Mouse (Mus musculus): ENCODE measurements at regions not wholly inside any gene's neighbourhood (a gene's known extent, or its start where the extent isn't known, plus 50 kb on each side); places are given as distances from the start of the nearest gene placed in this dataset.

DNA sequence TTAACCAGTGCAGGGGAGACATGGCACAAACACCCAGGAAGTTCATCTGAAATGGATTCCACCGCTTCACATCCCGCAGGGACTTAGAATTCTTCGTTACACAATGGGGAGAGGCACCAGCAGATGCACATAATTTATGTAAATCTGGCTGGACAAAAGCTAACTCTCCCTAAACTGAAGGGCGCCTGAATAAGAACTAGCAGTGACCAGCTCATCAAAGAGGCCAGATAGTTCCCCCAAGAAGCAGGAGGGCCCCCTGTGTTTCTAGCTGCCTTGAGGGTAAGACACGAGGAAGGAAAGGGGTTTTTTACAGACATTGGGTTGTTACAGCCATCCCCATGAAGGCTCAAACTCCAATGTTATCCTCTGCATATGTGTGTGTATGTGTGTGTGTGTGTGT lies 123.8 kb upstream of the Hs6st1 start:
- TF ChIP-seq POLR2A (IDR thresholded peaks at IDR 0.05; ENCODE audit: extremely low read depth, insufficient read depth, low read length) (no peak), CTCF (IDR thresholded peaks at IDR 0.05; ENCODE audit: extremely low read depth, insufficient read depth, low read length) (no peak)
- Histone ChIP-seq H3K4me1 (ENCODE audit: control insufficient read depth, insufficient read depth, low read length) (no peaks in the 10 kb centered on the region), H3K27ac (ENCODE audit: insufficient read depth, low read length) (no peak overlapping the region), H3K4me3 (ENCODE audit: insufficient read depth, low read length) (no peak overlapping the region)

DNA sequence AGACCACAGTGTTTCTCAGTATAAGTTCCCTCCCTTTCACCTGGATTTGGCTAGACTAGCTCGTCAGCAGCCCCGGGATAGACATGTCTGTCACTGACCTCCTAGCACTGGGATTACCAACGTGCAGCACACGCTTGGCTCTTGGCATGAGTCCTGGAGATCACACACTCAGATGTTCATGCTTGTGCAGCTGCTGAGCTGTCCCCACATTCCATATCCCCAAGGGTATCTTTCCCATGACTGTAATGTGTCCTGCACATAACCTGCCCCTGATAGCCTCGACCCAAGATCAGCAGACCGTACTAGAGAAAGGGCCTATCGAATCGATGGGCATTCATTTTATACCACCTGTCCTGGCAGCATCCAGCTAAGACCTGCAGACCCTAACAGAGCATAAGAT lies 123.4 kb upstream of the Hs6st1 start:
- Histone ChIP-seq H3K27ac (ENCODE audit: insufficient read depth, low read length) (no peak overlapping the region), H3K4me3 (ENCODE audit: insufficient read depth, low read length) (no peak overlapping the region), H3K4me1 (ENCODE audit: control insufficient read depth, insufficient read depth, low read length) (no peaks in the 10 kb centered on the region)
- TF ChIP-seq POLR2A (IDR thresholded peaks at IDR 0.05; ENCODE audit: extremely low read depth, insufficient read depth, low read length) = no peak
- TF ChIP-seq CTCF (IDR thresholded peaks at IDR 0.05; ENCODE audit: extremely low read depth, insufficient read depth, low read length) = no peak

DNA sequence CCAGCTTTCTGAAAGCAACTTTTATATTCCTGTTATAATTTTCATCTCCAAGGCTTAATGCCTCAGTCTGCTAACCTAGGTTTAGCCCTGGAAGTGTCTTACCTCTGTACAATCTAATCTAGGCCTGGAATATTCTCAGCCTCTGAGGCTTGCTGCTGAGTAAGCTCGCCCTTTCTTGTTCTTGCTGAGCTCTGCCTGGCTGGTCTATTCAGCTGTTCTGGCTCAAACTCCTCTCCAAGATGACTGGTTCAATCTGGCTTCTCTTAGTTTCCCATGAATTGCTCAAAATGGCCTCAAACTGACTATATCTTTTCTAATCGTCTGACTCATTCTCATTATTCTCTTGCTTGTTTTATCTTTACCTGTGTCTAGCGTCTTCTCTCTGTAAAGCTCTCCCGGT lies 122.6 kb upstream of the Hs6st1 start:
- Histone ChIP-seq H3K4me1 (ENCODE audit: control insufficient read depth, insufficient read depth, low read length) (no peaks in the 10 kb centered on the region), H3K4me3 (ENCODE audit: insufficient read depth, low read length) (no peak overlapping the region), H3K27ac (ENCODE audit: insufficient read depth, low read length) (no peak overlapping the region)
- TF ChIP-seq POLR2A (IDR thresholded peaks at IDR 0.05; ENCODE audit: extremely low read depth, insufficient read depth, low read length) = no peak
- TF ChIP-seq CTCF (IDR thresholded peaks at IDR 0.05; ENCODE audit: extremely low read depth, insufficient read depth, low read length) = no peak

DNA sequence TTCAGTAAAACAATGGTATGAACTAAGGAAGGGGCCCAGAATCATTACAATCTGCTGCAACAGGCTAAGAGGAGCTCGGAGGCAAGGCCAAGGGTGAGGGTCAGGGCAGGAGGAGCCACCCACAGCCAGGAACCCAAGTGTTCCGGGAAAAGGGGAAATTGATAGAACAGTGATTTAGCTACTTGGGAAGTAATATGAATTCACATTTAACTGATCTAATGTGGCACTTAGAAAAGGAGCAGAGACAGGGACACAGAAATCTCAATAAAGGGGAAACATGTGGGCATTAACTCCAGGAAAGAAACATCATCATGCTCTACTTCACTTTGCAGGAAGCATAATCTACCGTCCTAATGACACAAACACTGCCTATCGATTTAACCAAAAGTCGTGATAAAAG lies 120.1 kb upstream of the Hs6st1 start:
- H3K27ac ChIP-seq (ENCODE audit: insufficient read depth, low read length) = no peak overlapping the region
- no peak overlapping the region for H3K4me3 ChIP-seq (ENCODE audit: insufficient read depth, low read length)
- no peak for TF ChIP-seq CTCF (IDR thresholded peaks at IDR 0.05; ENCODE audit: extremely low read depth, insufficient read depth, low read length)
- no peak for TF ChIP-seq POLR2A (IDR thresholded peaks at IDR 0.05; ENCODE audit: extremely low read depth, insufficient read depth, low read length)
- H3K4me1 ChIP-seq (ENCODE audit: control insufficient read depth, insufficient read depth, low read length) = no peaks in the 10 kb centered on the region

DNA sequence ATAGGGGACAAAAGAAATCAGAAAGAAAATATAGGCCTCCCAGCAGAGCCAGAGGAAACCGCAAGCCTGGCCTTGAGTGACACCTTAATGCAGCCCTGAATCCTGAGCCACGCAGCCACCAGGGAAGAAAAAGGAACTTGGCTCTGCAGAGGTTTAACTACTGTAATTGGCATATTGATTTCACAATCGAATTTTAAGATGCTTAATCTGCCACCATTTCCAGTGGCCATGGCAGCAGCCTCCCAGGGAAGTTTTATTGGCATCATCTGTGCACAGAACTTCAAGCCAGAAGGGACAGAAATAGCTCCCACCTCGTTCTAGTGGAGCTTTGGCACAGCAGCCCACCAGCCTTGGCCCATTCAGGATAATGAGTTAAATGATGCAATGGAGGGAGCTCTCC lies 117.1 kb upstream of the Hs6st1 start:
- H3K4me3 ChIP-seq (ENCODE audit: insufficient read depth, low read length) = no peak overlapping the region
- no peaks in the 10 kb centered on the region for H3K4me1 ChIP-seq (ENCODE audit: control insufficient read depth, insufficient read depth, low read length)
- no peak for TF ChIP-seq CTCF (IDR thresholded peaks at IDR 0.05; ENCODE audit: extremely low read depth, insufficient read depth, low read length)
- TF ChIP-seq POLR2A (IDR thresholded peaks at IDR 0.05; ENCODE audit: extremely low read depth, insufficient read depth, low read length) = no peak
- H3K27ac ChIP-seq (ENCODE audit: insufficient read depth, low read length) = no peak overlapping the region

DNA sequence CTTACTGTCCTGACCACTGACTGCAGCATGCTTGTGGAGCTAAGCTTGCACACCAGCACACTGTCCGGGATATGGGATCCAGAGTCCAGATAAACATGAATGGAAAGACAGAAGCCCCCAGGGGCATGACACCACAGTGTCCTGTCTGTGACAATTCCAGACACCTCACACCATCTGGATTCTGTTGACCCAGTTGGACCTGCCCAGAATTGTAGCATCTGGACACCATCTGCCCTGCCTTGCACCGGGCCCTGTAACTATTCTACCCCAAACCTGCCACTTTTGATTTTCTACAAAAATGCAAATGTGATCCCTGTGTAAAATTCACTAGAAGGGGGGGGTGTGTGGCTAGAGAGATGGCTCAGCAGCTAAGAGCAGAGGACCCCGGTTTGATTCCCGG lies 114.5 kb upstream of the Hs6st1 start:
- TF ChIP-seq CTCF (IDR thresholded peaks at IDR 0.05; ENCODE audit: extremely low read depth, insufficient read depth, low read length) = no peak
- no peak for TF ChIP-seq POLR2A (IDR thresholded peaks at IDR 0.05; ENCODE audit: extremely low read depth, insufficient read depth, low read length)
- H3K4me3 ChIP-seq (ENCODE audit: insufficient read depth, low read length) = no peak overlapping the region
- no peak overlapping the region for H3K27ac ChIP-seq (ENCODE audit: insufficient read depth, low read length)
- H3K4me1 ChIP-seq (ENCODE audit: control insufficient read depth, insufficient read depth, low read length) = no peaks in the 10 kb centered on the region

DNA sequence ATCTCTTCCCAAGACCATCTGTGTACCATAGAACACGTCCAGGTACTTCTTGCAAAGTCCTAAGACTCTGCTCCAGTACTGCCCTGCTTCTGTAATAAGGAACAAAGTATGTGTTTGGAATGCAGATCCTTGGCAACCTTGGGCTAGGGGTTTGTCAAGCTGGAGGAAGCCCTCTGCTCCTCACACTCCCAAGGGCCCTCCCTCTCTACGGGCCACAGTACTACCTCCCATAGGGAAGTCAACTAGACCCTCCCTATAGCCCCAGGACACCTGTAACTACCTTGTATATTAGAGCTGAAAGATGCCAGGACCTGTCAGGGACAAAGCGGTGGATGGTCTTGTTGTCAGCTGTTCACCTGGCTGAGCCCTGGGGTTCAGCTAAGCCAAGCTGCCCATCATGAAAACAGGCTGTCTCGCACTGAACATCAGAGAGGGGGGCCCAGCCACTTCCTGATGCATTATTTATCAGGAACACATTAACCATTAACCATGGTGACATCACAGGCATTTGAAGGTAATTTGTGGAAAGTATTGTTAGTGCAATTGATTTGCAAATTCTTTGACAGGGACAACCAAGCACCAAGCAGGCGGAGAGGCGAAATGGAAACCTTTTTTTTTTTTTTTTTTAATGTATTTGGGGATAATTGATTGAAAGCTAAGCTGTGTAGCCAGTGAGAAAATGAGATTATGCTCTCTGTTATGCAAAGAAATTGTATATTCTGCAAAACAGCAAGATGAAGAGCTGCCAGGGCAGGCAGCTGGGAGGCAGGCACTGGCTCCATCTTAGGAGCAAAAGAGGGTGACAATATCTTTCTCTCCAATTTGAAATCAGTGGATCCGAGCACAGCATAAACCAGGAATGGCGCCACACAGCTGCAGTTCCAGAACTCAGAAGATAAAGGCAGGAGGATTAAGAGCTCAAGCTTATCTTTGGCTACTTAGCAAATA lies 110.5 kb upstream of the Hs6st1 start:
- Histone ChIP-seq H3K4me3 (ENCODE audit: insufficient read depth, low read length) (no peak overlapping the region), H3K4me1 (ENCODE audit: control insufficient read depth, insufficient read depth, low read length) (no peaks in the 10 kb centered on the region), H3K27ac (ENCODE audit: insufficient read depth, low read length) (no peak overlapping the region)
- no peak for TF ChIP-seq POLR2A (IDR thresholded peaks at IDR 0.05; ENCODE audit: extremely low read depth, insufficient read depth, low read length)
- TF ChIP-seq CTCF (IDR thresholded peaks at IDR 0.05; ENCODE audit: extremely low read depth, insufficient read depth, low read length) = no peak

DNA sequence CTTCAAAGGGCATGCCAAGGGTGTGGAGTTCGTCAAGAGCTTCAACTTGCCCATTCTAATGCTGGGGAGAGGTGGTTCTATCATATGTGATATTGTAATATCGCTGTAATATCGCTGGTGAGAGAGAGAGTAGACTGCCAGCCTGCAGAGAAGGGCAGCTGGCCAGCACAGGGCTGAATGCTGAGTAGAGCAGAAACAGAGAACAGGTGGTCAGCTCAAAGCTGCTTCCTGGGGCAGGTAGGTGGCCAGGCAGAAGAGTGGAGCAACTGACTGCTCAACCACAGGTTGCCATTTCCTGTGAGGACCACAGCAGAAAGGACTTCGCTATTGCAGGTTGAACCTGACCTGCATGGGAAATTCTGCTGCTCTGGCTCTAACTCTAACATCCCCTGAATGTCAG lies 108.5 kb upstream of the Hs6st1 start:
- no peak overlapping the region for H3K4me3 ChIP-seq (ENCODE audit: insufficient read depth, low read length)
- TF ChIP-seq CTCF (IDR thresholded peaks at IDR 0.05; ENCODE audit: extremely low read depth, insufficient read depth, low read length) = no peak
- TF ChIP-seq POLR2A (IDR thresholded peaks at IDR 0.05; ENCODE audit: extremely low read depth, insufficient read depth, low read length) = no peak
- no peaks in the 10 kb centered on the region for H3K4me1 ChIP-seq (ENCODE audit: control insufficient read depth, insufficient read depth, low read length)
- H3K27ac ChIP-seq (ENCODE audit: insufficient read depth, low read length) = no peak overlapping the region

DNA sequence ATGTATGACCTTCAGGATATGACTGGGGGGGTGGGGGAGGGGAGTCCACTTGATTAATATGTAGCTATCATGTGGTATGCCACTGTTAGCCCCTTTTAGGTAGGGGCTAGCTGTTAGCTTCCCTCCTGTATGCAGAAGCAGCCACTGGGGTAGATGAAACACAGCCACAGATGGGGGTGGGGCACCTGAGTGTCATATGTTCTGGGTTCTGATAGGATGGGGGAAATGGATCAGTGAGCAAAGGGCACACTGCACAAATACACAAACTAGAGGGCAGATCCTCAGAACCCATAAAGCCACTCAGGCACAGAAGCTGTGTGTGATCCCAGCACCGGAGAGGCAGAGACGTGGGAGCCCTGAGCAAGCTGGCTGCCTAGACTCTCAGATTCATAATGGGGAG lies 107.4 kb upstream of the Hs6st1 start:
- Histone ChIP-seq H3K4me1 (ENCODE audit: control insufficient read depth, insufficient read depth, low read length) (no peaks in the 10 kb centered on the region), H3K27ac (ENCODE audit: insufficient read depth, low read length) (no peak overlapping the region), H3K4me3 (ENCODE audit: insufficient read depth, low read length) (no peak overlapping the region)
- no peak for TF ChIP-seq CTCF (IDR thresholded peaks at IDR 0.05; ENCODE audit: extremely low read depth, insufficient read depth, low read length)
- TF ChIP-seq POLR2A (IDR thresholded peaks at IDR 0.05; ENCODE audit: extremely low read depth, insufficient read depth, low read length) = no peak

DNA sequence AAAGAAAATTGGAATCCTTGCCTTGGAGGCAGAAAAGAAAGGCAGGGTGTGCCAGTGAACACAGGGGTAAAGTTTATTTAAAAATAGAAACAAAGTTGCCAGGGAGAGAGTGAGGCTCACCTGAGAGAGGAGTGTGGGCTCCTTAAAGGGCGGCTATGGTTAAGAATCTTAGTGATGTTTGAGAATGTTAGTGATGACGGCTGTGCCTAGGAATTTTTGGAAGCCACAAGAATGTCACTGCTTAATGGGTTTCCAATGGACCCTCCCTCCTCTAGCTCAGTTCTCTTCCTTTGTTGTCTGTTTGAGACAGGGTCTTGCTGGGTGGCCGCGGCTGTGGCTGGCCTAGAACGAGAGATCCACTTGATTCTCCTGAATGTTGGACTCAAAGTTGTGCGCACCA lies 106.3 kb upstream of the Hs6st1 start:
- Histone ChIP-seq H3K27ac (ENCODE audit: insufficient read depth, low read length) (no peak overlapping the region), H3K4me1 (ENCODE audit: control insufficient read depth, insufficient read depth, low read length) (no peaks in the 10 kb centered on the region), H3K4me3 (ENCODE audit: insufficient read depth, low read length) (no peak overlapping the region)
- no peak for TF ChIP-seq CTCF (IDR thresholded peaks at IDR 0.05; ENCODE audit: extremely low read depth, insufficient read depth, low read length)
- no peak for TF ChIP-seq POLR2A (IDR thresholded peaks at IDR 0.05; ENCODE audit: extremely low read depth, insufficient read depth, low read length)
